Mouse (Mus musculus): ENCODE data around the gene Arid1b.

DNA sequence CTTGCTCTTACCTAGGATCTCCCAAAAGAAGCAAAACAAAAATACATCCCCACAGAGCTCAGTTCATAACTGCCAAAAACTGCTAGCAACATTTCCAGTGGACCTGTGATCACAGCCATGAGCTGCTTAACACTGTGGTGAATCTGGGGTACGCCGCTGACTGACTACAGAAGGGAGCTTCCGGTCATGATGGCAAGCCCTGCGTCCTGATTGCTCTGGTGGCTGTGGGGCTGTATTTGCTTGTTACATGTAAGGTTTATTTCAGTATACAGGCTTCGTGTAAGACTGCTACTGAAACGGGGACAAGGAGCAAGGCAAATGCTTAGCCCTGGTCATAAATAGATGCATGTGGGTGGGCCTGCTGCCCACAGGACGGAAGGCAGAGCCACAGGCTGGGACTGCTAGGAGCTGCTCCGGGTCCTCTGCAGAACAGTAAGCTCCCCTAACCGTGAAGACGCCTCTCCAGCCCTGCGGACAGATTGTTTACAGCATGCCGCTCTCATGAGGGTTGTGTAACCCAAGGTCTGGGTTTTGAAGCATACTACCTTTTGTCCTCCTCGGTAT lies 291.8 kb downstream of the Arid1b start:
- TF ChIP-seq GATA1 (IDR thresholded peaks at IDR 0.05; ENCODE audit: borderline replicate concordance, low read length), result no peak
- no peak for TF ChIP-seq FLI1 (IDR thresholded peaks at IDR 0.05; ENCODE audit: low read length)

All from megakaryocyte, embryonic 14.5 days (primary cell).